Mouse (Mus musculus) embryonic facial prominence, embryonic 13.5 days (tissue): ENCODE results near the gene Adcyap1r1. TPM values are rescaled to one million over a fixed set of nuclear protein-coding genes. Genes with fewer than 3 reads are reported as not detected.
A peak's percentile ranks its signal among the peaks of the same experiment; 100 is the strongest.

Source experiments
- ATAC-seq: fragments of 200-750 bp; cut with Nextera tagmentation; 2 replicates; pipeline ENCODE4 v1.8.0; 2017; ENCODE audit warnings: low read depth; ENCODE audit not compliant: insufficient number of reproducible peaks, insufficient read depth, low FRiP score, low TSS enrichment
- H3K27ac ChIP-seq: fragments of 300-500 bp; sonication (generic); 2 replicates; pipeline ENCODE4 v1.5.1; 2015; ENCODE audit warnings: moderate library complexity, mild to moderate bottlenecking, inconsistent platforms
- H3K27me3 ChIP-seq: fragments of 300-500 bp; sonication (generic); 2 replicates; pipeline ENCODE4 v1.6.1; 2015; ENCODE audit warnings: mild to moderate bottlenecking, inconsistent platforms
- H3K36me3 ChIP-seq: fragments of 300-500 bp; sonication (generic); 2 replicates; pipeline ENCODE4 v1.6.1; 2015; ENCODE audit warnings: mild to moderate bottlenecking, inconsistent platforms
- H3K4me1 ChIP-seq: fragments of 300-500 bp; sonication (generic); 2 replicates; pipeline ENCODE4 v1.6.1; 2015; ENCODE audit warnings: inconsistent platforms
- H3K4me2 ChIP-seq: fragments of 300-500 bp; sonication (generic); 2 replicates; pipeline ENCODE4 v1.6.1; 2015; ENCODE audit warnings: moderate library complexity, mild to moderate bottlenecking, inconsistent platforms
- H3K4me3 ChIP-seq: fragments of 300-500 bp; sonication (generic); 2 replicates; pipeline ENCODE4 v1.5.1; 2015; ENCODE audit warnings: mild to moderate bottlenecking, inconsistent platforms
- H3K9ac ChIP-seq: fragments of 300-500 bp; sonication (generic); 2 replicates; pipeline ENCODE4 v1.6.1; 2015; ENCODE audit warnings: mild to moderate bottlenecking, inconsistent platforms
- H3K9me3 ChIP-seq: fragments of 300-500 bp; sonication (generic); 2 replicates; pipeline ENCODE4 v1.6.1; 2016; ENCODE audit warnings: inconsistent platforms
- WGBS: fragments of 180-500 bp; shearing (Covaris S2); methylation state at CpG from one replicate; pipeline ENCODE4 v1.1.7; 2015; ENCODE audit warnings: mixed read lengths; 5-methylcytosine and 5-hydroxymethylcytosine counted together
- polyA plus RNA-seq: library from polyadenylated mRNA; unstranded; fragments of >200 nt; fragmentation: Nextera tagmentation; extraction: Ambion mirVana; gene quantifications from 2 replicates; pipeline ENCODE4 v1.2.1, GENCODE M21; 2015

Adcyap1r1 gene
- polyA plus RNA-seq, result 1.0 and 1.3 TPM in 2 replicates

- under 1% methylated on average over 58 of the region's 58 CpGs for WGBS
- Histone ChIP-seq H3K27me3 (peaks cover 76% of the 10 kb centered on the region), H3K27ac (no peak within 1 kb of the TSS), H3K9me3 (no peaks in the 10 kb centered on the region), H3K4me2 (peak within 1 kb of the TSS; percentile 96), H3K4me1 (peaks cover 21% of the 10 kb centered on the region), H3K9ac (peak within 1 kb of the TSS; percentile 65), H3K36me3 (no peaks in the 10 kb centered on the region), H3K4me3 (peak within 1 kb of the TSS; percentile 55)
- peak; percentile 35; the same call in 1 of the 2 replicates for ATAC-seq
These were observed at the start of gene Adcyap1r1 for GRCm38 (mm10) chr6:55451771-55452371. Adcyap1r1 (plus strand) TSS chr6:55451978.

DNA sequence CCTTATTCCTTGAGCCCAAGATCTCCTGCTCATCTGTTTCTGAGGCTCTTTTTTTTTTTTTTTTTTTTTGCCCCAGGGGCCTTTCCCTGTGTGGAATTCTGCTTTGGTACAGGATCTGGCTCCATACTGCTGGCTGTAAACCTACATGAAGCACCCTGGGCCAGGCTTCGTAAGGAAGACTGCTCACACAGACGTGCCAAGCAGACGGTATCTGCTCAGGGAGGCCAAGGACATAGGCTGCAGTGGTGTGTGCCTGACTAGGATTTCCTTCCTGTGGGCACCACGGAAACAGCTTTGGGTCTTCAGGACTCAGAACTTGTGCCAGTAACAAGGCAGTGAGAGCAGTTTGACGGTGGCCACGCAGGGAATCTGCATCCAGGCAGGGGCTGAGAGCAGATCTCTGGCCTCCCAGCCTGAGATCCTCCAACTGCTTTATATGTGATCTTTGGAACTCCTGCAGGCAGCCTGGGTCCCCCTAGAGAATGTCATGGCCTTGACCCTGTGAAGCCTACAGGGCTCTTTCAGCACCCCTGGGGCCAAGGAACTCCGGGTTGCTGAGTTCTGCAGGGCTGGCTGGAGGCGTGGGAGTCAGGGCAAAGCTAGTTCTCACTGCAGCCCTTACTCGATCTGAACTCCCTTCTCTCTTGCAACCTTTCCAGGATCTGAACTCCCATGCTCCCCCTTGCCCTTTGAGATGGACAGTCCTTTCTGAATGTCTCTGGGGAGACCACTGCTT lies 49.6 kb upstream of the Adcyap1r1 start:
- Histone ChIP-seq H3K9ac (no peak overlapping the region), H3K4me3 (no peak overlapping the region), H3K36me3 (no peaks in the 10 kb centered on the region), H3K27ac (no peak overlapping the region), H3K4me1 (peaks cover 23% of the 10 kb centered on the region), H3K9me3 (no peaks in the 10 kb centered on the region), H3K27me3 (peaks cover 8% of the 10 kb centered on the region; the same call in 1 of the 2 replicates), H3K4me2 (no peak overlapping the region)
- WGBS, result 68% methylated on average over 9 of the region's 9 CpGs
- no peak for ATAC-seq

DNA sequence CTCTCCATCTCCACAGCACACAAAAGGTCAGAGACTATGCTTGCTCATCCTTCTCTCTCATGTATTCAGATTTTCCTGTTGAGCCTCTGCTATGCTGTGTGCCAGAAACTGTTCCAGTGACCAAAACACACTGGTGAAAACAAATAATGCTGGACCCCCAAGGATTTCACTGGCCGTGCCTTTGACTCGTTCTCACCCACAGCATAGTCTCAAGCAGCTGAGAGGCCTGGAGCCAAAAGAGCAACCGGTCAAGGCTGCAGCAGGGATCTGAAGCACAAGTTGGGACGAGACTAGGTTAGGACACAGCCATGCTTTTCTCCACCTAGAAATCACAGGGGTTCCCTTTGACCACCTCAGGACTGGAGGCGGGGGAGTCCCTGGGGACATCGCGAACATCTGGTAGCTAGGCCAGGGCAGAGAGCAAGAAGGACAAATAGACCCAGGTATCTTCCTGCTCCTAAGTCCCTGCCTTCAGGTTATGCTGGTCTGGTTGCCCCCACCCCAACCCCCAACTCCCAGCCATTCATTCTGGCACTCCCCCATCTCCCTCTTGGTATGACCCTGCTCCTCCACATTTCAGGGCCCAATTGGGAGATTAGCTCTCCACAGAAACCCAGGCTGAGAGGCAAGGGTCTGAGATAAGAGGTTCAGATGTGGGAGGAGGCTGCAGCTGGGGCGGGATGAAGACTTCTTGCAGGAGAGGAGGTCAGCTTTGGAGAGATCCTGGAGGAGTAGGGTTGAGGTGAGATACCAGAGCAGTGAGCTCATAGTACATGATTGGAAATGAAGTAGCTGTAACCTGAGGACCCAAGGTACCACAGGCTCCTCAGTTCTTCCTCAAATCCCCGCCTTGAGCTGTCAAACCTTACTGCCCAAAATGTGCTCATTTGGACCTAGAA lies 48.1 kb upstream of the Adcyap1r1 start:
- H3K36me3 ChIP-seq, result no peaks in the 10 kb centered on the region
- H3K27ac ChIP-seq, result no peak overlapping the region
- WGBS, result 78% methylated on average over 9 of the region's 9 CpGs
- no peaks in the 10 kb centered on the region for H3K9me3 ChIP-seq
- H3K4me1 ChIP-seq, result peaks cover 21% of the 10 kb centered on the region
- no peak overlapping the region for H3K4me2 ChIP-seq
- H3K9ac ChIP-seq, result no peak overlapping the region
- no peak overlapping the region for H3K4me3 ChIP-seq
- H3K27me3 ChIP-seq, result no peaks in the 10 kb centered on the region
- ATAC-seq, result no peak

DNA sequence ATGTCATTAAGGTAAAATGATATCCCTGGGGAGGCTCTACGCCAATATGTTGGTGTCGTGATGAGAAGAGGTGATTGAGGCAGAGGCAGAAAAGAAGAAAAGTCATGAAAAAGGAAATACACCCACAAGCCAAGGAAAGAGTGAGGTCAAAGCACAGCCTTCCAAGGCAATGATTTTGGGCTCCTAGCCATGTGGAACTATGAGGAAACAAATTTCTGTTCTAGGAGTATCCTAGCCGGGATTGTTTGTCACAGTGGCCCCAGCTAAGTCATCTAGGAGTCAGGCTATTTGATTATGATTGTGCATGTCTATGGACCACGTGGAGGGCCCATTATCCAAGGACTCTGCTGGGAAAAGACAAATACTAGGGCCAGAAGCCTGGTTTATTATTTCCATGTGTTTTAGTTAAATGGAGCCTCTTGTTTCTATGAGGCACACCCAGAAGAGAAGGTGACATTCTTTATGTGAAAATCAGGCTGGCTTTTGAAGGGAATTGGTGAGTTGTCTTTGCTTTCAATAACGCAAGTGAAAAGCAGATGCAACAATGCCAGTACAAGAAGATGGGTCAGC lies 47.3 kb upstream of the Adcyap1r1 start:
- ATAC-seq, result no peak
- H3K9me3 ChIP-seq, result no peaks in the 10 kb centered on the region
- peaks cover 13% of the 10 kb centered on the region for H3K4me1 ChIP-seq
- no peak overlapping the region for H3K9ac ChIP-seq
- H3K4me3 ChIP-seq, result no peak overlapping the region
- no peaks in the 10 kb centered on the region for H3K27me3 ChIP-seq
- no peak overlapping the region for H3K4me2 ChIP-seq
- H3K27ac ChIP-seq, result no peak overlapping the region
- WGBS, result 49% methylated on average over 5 of the region's 5 CpGs
- no peaks in the 10 kb centered on the region for H3K36me3 ChIP-seq

DNA sequence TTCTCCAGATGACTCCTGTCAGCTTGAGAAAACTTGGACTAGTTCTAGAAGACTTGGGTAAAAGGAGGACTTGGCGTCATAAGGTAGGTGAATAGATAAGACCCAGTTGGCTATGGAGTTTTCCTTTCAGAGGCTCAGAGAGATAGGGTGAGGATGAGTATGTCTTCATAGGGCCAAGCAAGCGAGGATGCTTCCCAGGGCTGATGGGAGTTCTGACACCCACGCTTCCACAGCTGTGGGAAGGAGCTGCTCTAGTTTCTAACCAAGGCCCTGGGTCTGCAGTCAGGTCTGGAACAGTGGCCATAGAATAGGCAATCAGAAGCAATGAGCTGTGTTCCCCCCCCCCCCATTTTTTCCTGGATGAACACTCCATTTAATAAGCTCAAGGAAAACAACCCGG lies 44.4 kb upstream of the Adcyap1r1 start:
- H3K9me3 ChIP-seq, result no peaks in the 10 kb centered on the region
- WGBS, result 84% methylated on average over 4 of the region's 4 CpGs
- no peak for ATAC-seq

DNA sequence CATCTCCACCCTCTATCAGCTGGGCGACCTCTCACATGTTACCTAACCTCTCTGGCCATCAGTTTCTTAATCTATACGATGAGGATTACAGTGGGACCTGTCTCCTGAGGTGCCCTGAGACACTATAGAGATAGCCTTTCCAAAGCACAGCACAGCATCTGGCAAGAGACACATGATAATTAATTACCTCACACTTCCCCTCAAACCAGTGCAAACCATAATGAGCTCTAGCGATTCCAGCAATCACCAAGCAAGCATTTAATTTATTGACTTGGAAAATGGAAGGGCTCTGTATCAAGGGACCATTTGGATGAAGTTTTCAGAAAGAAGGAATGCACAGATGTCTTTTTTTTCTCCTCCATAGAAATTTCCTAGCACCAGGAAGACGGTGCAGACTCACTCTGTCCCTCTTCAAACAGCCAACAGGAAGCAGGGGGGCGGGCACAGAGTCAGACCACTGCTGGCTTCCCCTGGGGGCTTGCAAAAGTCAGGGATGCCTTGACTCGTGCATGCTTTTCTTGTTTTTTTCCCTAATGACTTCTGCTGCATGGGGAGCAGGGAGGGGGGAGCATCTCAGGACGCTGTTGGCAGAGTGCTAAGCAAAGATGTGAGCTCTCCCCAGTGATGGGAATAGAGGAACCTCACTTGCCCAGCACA lies 41.5 kb upstream of the Adcyap1r1 start:
- Histone ChIP-seq H3K27ac (no peak overlapping the region), H3K9ac (no peak overlapping the region), H3K27me3 (no peaks in the 10 kb centered on the region), H3K4me3 (no peak overlapping the region), H3K9me3 (no peaks in the 10 kb centered on the region), H3K36me3 (no peaks in the 10 kb centered on the region), H3K4me2 (no peak overlapping the region), H3K4me1 (peaks cover 6% of the 10 kb centered on the region; the same call in 1 of the 2 replicates)
- ATAC-seq, result no peak
- 38% methylated on average over 7 of the region's 7 CpGs for WGBS

More for the DNA sequence above, 44.4 kb upstream of the Adcyap1r1 start:
- Histone ChIP-seq H3K4me2 (no peak overlapping the region), H3K9ac (no peak overlapping the region), H3K4me3 (no peak overlapping the region), H3K27me3 (no peaks in the 10 kb centered on the region), H3K4me1 (peaks cover 12% of the 10 kb centered on the region), H3K36me3 (no peaks in the 10 kb centered on the region), H3K27ac (no peak overlapping the region)

- H3K9ac ChIP-seq, result no peak overlapping the region
- no peak overlapping the region for H3K27ac ChIP-seq
- no peak overlapping the region for H3K4me3 ChIP-seq
- H3K4me1 ChIP-seq, result peaks cover 6% of the 10 kb centered on the region; the same call in 1 of the 2 replicates
- 71% methylated on average over 5 of the region's 5 CpGs for WGBS
- H3K27me3 ChIP-seq, result no peaks in the 10 kb centered on the region
- H3K4me2 ChIP-seq, result no peak overlapping the region
- no peaks in the 10 kb centered on the region for H3K9me3 ChIP-seq
- no peak for ATAC-seq
- no peaks in the 10 kb centered on the region for H3K36me3 ChIP-seq
These were observed 40.8 kb upstream of the Adcyap1r1 start for GRCm38 (mm10) chr6:55410977-55411376.

DNA sequence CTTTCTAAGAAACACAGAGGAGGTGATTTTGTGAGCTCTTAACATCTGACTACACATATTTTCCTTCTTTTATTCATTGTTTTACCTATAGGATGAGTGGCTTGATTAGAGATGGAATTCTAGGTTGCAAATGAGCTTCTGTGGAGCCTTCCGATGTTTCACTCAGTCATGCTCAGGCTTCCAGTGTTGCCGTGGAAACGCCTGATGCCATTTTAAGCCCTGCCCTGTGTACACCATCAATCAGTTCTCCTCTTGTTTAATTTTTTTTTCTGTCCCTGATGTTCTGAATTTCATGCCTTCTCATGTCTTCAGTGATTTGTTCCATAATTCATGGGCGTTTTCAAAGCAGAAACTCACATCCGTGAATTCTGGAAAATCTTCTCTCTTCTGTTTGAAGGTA lies 35.6 kb upstream of the Adcyap1r1 start:
- WGBS, result 58% methylated on average over 5 of the region's 5 CpGs
- H3K4me2 ChIP-seq, result no peak overlapping the region
- no peak overlapping the region for H3K4me3 ChIP-seq
- H3K27me3 ChIP-seq, result no peaks in the 10 kb centered on the region
- no peaks in the 10 kb centered on the region for H3K36me3 ChIP-seq
- no peak overlapping the region for H3K27ac ChIP-seq
- no peaks in the 10 kb centered on the region for H3K9me3 ChIP-seq
- no peaks in the 10 kb centered on the region for H3K4me1 ChIP-seq
- no peak overlapping the region for H3K9ac ChIP-seq
- ATAC-seq, result no peak

- no peak for ATAC-seq
- H3K4me1 ChIP-seq, result no peaks in the 10 kb centered on the region
These were observed 32.9 kb upstream of the Adcyap1r1 start for GRCm38 (mm10) chr6:55418746-55419410.

GRCm38 (mm10) chr6:55420411-55420810 lies 31.4 kb upstream of the Adcyap1r1 start:
- H3K27ac ChIP-seq, result no peak overlapping the region
- H3K36me3 ChIP-seq, result no peaks in the 10 kb centered on the region
- 66% methylated on average over 3 of the region's 3 CpGs for WGBS
- ATAC-seq, result no peak
- H3K4me1 ChIP-seq, result no peaks in the 10 kb centered on the region
- no peak overlapping the region for H3K9ac ChIP-seq
- no peak overlapping the region for H3K4me2 ChIP-seq
- no peaks in the 10 kb centered on the region for H3K9me3 ChIP-seq
- H3K4me3 ChIP-seq, result no peak overlapping the region
- no peaks in the 10 kb centered on the region; the same call in 1 of the 2 replicates for H3K27me3 ChIP-seq

More at GRCm38 (mm10) chr6:55418746-55419410, 32.9 kb upstream of the Adcyap1r1 start:
- Histone ChIP-seq H3K4me3 (no peak overlapping the region), H3K27me3 (no peaks in the 10 kb centered on the region; the same call in 1 of the 2 replicates), H3K9me3 (no peaks in the 10 kb centered on the region), H3K4me2 (no peak overlapping the region), H3K27ac (no peak overlapping the region), H3K36me3 (no peaks in the 10 kb centered on the region), H3K9ac (no peak overlapping the region)
- 66% methylated on average over 2 of the region's 2 CpGs for WGBS
